Mouse (Mus musculus) thymus, adult 2 months (tissue): ENCODE measurements at regions not wholly inside any gene's neighbourhood (a gene's known extent, or its start where the extent isn't known, plus 50 kb on each side); places are given as distances from the start of the nearest gene placed in this dataset.

Experiments used
- CTCF ChIP-seq: fragments of 200-500 bp; IDR thresholded peaks from 2 replicates; pipeline ENCODE4 v1.5.1; 2012; ENCODE audit warnings: mild to moderate bottlenecking, control low read depth, low read length, moderate library complexity, borderline replicate concordance; ENCODE audit not compliant: control insufficient read depth, poor library complexity, insufficient read depth; ENCODE audit errors: extremely low read depth
- POLR2A ChIP-seq: fragments of 200-500 bp; IDR thresholded peaks from 2 replicates; pipeline ENCODE4 v1.6.1; 2012; ENCODE audit warnings: mild to moderate bottlenecking, low read length, control low read depth, moderate library complexity; ENCODE audit not compliant: control insufficient read depth, poor library complexity, insufficient read depth; ENCODE audit errors: extremely low read depth

DNA sequence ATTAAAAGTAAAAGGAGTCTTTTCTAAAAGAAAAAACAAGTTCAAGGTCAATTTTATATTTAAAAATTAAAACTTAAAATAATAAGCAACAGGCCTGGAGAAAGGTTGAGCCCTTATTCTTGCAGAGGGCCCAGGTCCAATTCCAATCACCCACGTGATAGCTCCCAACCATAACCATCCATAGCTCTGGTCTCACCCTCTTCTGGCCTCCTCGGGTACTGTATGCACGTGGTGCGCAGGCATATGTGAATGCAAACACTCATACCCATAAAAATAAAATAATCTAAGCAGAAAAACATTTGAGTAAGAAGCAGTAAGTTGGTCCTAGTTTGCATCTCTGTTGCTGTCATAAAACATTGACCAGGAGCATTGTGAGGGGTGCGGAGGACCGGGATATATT, 119.8 kb upstream of the Dapk1 start:
- TF ChIP-seq CTCF: no peak
- no peak for TF ChIP-seq POLR2A
